Mouse (Mus musculus): ENCODE results near the gene Hpd.
A peak's percentile ranks its signal among the peaks of the same experiment; 100 is the strongest.

Gene Hpd

DNA sequence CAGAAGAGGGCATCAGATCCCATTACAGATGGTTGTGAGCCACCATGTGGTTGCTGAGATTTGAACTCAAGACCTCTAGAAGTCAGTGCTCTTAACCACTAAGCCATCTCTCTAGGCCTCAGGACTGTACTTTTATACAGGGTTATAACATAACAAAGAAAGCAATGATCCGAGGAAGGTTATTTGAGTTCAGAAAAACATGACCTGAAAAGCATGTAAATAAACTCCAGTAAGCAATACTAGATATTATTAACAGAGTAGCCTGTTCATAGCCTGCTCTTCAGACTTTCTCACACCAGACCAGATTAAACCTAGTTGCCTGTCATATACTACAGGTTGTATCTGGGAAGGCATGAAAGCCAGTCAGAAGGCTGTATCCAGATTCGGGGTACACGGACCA, 4.8 kb upstream of the Hpd start:
- no peak for DNase-seq (ENCODE audit: low spot score in 2 of 2)

DNA sequence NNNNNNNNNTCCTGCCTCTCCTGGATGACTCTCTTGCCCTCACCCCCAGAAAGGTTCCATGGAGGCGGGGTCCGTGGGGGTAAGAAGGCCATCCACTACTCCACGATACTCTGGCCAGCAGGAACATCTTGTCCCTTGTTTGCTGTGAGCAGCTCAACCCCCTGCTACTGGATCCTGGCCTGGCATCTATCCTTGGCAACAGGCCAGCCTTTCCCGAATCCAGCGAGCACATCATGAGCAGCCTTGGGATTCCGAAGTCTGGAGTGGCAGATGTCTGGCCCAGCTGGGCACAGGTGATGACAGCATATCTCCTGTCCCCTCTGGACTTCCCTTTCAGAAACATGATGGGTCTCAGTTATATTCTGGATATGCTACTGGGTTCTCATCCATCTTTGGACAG, 3.4 kb upstream of the Hpd start:
- DNase-seq (ENCODE audit: low spot score in 2 of 2), result no peak

DNA sequence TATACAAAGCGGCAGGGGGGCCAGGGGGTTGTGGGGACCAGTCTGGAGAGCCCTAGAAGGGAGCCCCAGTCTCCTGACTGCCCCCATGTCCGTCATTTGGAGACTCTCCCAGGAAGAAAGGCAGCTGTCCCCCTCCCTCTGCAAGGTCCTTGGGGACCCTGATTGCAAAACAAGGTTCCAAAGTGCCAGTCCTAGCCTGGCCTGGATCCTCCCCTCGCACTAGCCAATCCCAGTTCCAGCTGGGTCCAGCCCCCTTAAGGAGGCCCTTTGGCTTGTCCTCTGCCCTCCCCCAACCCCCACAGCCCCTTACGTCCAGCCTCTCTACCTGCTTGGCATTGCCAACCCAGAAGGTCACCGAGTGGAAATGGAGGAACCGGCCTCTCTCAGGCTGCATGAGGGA, 991 bp downstream of the Hpd start:
- no peak for DNase-seq (ENCODE audit: low spot score in 2 of 2)

DNA sequence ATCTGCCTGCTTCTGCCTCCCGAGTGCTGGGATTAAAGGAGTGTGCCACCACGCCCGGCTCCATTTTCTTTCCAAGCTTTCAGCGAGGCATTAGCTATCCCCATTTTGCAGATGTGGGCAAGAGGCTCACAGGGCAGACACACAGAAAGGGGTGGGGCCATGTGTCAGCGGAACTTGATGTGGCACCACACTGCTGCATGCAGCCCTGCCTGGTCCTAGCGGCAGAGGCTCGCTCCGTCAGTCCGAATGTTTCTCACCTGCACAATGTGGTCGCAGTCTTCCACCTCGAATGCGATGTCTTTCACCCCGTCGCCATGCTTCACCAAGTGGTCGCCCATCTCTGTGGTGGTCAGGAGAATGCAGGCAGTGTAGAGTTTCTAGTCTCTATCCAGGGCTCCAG, 2.1 kb downstream of the Hpd start:
- DNase-seq (ENCODE audit: low spot score in 2 of 2), result no peak

DNA sequence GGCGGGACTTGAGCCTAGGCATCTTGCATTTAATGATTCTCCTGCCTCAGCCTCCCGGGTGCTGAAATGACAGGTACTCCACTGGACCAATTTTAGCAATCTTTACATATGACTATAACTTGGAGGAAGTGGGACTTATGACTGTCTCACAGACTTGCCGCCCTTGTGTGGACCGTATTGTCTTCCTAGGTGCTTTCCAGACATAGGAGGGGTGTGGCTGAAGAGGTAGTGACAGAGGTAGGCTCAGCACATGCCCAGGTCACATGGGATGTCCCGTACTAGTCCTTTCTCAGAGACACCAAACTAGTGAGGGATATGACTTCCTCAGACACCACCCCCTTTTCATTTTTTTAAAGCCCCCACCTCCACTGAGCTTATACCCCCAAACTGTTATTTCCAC, 3.7 kb downstream of the Hpd start:
- no peak for DNase-seq (ENCODE audit: low spot score in 2 of 2)

DNA sequence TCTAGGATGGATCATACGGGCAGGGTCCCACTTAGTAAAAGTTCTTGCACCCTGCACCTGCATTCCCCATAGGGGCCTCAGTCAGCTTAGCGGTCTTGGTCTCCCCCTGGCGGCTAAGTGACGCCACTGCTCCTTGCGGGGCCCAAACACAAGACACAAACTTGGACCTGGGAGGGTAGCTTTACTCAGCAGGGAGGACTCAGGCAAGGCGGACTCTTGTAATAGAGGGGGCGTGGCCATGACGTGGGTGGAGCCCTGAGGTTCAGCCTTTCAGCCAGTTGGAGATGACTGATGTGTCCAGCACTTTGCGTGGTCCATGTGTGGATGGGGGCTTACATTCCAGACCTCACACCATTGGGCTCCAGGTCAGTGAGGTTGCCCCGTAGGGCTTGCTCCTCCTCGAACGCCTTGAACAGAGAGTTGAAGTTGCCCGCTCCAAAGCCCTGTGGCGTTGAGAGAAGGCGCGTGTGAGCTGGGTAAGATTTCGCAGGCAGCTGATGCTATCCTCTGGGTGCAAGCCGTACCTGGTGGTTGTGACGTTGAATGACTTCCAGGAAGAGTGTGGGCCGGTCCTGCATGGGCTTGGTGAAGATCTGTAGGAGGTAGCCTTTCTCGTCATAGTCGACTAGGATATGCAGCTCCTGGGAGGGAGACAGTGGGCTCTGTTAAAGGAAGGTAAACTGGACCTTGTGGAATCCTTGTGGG, 10.7 kb downstream of the Hpd start:
- DNase-seq (ENCODE audit: low spot score in 2 of 2), result peak; percentile 92 to 93

DNA sequence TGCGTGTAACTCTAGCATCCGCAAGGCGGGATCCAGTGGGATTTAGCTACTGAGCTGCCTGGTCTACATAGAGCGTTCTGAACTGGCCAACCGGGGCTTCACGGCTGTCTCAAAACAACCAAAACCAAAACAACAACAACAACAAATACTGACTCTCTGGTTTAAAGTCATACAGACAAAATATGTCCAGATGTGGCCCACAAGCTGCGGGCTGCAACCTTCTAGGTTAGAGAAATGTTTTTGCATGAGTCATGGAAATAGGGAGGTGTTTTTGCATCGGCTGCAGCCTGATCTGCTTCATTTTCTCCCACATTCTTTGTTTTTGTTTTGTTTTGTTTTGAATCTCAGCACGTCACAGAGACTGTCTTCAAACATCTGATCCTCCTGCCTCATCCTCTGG, 12.2 kb downstream of the Hpd start:
- DNase-seq (ENCODE audit: low spot score in 2 of 2), result no peak

DNA sequence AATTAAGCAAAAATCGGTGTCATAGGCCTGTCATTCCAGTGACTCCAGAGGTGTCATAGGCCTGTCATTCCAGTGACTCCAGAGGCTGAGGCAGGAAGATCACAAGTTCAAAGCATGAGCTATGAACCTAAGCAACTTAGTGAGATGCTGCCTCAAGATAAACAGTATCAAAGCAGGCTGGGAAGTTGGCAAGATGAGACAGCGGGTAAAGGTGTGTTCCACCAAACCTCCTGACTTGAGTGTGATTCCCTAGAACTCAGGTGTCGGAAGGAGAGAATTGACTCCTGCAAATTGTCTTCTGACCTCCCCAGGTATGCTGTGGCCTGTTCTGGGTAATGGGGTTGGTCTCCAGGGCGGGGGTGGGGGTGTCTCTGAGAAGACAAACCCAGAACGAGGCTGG, 13.2 kb downstream of the Hpd start, which contains the start of gene Psmd9:
Gene Psmd9, plus strand, starts transcription at position 130 of the 400 bp plus-strand sequence.
- no peak for DNase-seq (ENCODE audit: low spot score in 2 of 2)

DNA sequence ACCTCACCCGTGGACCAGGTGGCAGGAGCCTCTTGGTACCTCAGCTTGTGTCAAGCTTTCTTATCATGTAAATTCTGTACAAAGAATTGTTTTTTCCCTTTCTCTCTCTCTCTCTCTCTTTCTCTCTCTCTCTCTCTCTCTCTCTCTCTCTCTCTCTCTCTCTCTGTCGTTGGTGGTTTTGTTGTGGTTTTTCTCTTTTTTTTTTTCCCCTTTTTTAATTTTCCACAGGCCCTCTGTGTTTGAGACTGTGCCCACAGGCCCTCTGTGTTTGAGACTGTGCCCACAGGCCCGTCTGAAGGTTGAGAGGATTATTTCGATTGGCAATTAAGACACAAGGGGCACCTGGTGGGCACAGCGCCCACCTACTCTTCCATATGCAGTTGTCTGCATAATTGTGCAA, 14.9 kb downstream of the Hpd start:
- no peak for DNase-seq (ENCODE audit: low spot score in 2 of 2)

DNA sequence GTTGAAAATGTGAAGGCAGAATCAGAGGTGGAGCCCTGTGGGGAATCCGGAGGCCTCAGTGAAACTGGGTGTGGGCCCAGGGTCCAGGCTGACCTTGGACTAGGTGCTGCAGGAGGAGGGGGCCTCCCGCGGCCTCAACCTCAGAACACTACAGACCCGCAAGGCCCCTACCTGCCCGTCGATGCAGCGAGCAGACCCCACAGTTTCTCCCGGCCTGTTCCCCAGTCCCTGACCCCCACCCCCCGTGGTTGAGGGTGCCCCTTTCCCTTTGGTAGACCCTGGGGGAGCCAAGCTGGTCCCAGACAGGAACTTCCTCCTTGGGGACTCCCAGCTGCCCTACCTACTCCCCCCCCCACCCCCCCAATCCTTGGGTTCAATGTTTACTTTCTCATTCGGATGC, 16.1 kb downstream of the Hpd start:
- no peak for DNase-seq (ENCODE audit: low spot score in 2 of 2)

DNA sequence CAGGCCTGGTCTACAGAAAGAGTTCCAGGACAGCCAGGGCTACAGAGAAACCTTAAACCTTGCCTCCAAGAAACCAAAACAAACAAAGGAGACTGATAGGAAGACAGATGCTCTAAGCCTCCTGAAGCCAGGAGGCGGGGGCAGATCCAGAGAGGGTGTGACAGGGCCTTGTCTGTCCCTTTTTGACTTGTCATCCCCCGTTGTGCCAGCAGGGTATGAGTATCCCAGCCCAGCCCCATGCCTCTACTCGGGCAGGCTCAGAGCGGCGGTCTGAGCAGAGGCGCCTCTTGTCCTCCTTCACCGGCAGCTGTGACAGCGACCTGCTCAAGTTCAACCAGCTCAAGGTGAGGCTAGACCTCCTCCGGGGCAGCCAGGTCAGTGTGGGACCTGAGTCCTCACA, 19.6 kb downstream of the Hpd start:
- DNase-seq (ENCODE audit: low spot score in 2 of 2), result peak in 1 of 2 experiments; percentile 54

DNA sequence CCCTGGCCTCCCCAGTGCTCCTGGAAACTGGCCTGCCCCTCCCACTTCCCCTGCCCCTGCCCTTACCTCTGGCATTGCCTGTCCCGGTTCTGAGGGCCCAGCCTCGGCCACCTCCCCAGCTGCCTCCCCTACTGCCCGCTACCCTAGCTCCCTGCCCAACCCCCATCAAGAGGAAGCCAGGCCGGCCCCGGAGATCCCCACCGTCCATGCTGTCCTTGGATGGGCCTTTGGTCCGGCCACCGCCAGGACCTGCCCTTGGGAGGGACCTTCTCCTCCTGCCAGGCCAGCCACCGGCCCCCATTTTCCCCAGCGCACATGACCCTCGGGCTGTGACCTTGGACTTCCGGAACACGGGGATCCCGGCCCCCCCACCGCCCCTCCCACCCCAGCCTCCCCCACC, 22.2 kb downstream of the Hpd start:
- no peak for DNase-seq (ENCODE audit: low spot score in 2 of 2)

DNA sequence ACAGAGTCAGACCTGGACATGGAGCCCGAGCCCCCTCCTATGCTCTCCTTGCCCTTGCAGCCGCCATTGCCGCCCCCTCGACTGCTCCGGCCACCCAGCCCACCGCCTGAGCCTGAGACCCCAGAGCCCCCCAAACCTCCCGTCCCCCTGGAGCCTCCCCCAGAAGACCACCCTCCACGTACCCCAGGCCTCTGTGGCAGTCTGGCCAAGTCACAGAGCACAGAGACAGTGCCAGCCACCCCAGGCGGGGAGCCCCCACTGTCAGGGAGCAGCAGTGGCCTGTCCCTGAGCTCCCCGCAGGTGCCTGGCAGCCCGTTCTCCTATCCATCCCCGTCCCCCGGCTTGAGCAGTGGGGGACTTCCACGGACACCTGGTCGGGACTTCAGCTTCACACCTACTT, 22.7 kb downstream of the Hpd start:
- no peak for DNase-seq (ENCODE audit: low spot score in 2 of 2)

DNA sequence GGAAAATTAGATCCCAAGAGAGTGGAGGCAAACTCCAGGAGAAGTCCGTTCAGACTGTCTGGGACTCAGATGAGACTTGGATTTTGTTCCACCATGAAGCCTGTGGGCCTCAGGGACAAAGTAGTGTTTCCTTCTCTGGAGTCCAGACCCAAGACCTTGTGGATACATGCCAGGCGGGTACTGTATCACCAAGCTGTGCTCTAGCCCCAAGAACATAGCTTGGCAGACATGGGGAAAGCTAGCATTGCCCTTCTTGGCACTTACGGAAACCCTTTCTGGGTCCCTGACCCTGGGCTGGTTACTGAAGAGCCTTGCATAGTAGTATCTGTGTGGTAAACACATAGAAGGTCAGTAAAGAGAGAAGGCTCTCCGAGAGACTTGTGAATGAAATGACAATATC, 23.1 kb downstream of the Hpd start:
- no peak for DNase-seq (ENCODE audit: low spot score in 2 of 2)

DNA sequence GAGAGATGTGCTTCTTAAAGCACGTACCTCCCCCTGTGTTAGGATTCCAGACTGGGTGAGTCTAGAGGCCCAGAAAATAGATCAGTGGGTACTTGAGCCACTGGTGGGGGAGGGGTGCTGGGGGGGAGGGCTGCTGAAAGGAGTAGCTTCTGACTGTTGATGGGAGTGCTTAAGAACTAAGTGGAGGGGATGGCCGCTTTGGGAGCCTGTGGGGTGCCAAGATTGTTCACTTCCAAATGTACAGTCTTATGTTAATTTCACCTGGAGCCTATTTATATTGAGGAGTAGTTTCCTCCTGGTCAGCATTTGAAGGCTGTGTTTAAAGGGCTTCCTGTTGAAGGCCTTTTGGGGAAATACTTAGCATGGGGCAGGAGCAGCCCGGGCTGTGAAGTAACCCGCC, 24.6 kb downstream of the Hpd start:
- no peak for DNase-seq (ENCODE audit: low spot score in 2 of 2)

DNA sequence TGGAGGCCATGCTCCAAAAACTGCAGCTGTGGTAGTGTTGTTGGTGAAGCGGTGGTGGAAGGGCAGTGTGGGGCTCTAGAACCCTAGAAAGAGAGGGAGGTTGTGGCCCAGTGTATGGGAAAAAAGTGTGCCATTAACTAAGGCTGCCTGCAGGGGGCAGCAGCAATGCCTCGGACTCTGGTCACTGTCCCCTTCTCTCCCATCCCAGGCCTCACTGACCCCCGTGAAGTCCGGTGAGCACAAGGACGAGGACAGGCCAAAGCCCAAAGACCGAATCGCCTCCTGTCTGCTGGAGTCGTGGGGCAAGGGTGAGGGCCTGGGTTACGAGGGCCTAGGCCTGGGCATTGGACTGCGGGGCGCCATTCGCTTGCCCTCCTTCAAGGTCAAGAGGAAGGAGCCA, 25.8 kb downstream of the Hpd start:
- peak in 1 of 2 experiments; percentile 45 for DNase-seq (ENCODE audit: low spot score in 2 of 2)

DNA sequence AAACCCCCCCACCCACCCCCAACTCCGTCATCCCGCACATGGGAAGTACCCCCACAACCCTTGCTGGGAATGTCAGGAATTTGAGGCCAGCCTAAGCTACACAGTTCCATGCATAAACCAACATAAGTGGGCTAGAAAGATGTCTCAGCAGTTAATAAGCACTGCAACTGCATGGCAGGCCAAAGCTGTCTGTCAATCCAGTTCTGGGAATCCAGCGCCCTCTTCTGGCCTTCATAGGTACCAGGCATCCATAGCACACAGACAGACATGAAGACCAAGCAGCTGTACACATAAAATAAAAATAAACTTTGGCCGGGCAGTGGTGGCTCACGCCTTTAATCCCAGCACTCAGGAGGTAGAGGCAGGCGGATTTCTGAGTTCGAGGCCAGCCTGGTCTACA, 27.1 kb downstream of the Hpd start:
- DNase-seq (ENCODE audit: low spot score in 2 of 2), result peak; percentile 62 to 86

DNA sequence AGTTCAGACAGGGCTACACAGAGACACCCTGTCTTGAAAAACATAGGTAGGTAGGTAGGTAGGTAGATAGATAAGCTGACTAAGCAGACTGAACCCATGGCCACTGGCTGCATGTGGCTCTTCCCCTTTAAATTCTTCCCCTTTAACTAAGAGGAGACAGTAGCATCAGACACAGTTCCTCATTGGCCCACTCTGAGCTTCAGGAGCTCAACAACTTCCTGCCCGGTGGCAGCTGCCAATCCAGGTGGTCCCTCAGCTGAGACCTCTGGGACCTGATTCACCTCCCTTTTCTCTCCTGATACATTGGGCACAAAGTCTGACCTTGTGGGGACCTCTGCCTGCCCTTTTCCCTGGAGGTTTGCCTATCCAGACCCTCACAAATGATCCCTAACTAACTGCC, 29.6 kb downstream of the Hpd start:
- DNase-seq (ENCODE audit: low spot score in 2 of 2), result no peak

DNA sequence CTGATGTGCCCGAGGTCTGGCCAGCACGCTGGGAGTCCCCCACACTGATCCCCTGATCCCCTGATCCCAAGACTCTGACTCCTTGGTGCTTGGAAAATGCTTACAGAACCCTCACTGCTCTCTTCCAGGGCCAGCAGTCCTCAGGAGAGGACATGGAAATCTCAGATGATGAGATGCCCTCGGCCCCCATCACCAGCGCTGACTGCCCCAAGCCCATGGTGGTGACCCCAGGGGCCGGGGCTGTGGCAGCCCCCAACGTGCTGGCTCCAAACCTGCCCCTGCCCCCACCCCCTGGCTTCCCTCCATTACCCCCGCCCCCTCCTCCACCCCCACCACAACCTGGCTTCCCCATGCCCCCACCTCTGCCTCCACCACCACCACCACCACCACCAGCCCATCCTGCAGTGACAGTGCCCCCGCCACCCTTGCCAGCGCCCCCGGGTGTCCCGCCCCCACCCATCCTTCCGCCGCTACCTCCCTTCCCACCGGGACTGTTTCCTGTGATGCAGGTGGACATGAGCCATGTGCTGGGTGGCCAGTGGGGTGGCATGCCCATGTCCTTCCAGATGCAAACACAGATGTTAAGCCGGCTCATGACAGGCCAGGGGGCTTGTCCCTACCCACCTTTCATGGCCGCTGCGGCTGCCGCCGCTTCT, 30.7 kb downstream of the Hpd start:
- no peak for DNase-seq (ENCODE audit: low spot score in 2 of 2)

DNA sequence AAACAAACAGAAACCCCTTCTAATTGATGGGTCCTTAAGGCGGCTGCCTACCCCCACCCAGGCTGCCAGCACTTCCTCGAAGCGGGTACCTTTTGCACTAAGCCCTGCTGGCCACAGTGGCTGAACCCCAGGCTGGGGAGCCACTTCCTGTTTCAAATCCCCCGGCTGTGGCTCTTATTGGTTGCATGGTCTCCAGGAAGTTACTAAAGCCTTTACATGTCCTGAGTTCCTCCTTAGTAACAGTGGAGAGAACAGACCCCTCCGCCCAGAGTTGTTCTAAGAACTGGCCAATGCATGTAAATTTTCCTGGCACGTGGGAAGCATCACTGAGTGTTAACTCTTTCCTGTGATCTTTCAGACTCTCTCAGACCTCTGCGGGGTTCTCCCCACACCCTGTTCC, 31.4 kb downstream of the Hpd start:
- DNase-seq (ENCODE audit: low spot score in 2 of 2), result peak in 1 of 2 experiments; percentile 75

DNA sequence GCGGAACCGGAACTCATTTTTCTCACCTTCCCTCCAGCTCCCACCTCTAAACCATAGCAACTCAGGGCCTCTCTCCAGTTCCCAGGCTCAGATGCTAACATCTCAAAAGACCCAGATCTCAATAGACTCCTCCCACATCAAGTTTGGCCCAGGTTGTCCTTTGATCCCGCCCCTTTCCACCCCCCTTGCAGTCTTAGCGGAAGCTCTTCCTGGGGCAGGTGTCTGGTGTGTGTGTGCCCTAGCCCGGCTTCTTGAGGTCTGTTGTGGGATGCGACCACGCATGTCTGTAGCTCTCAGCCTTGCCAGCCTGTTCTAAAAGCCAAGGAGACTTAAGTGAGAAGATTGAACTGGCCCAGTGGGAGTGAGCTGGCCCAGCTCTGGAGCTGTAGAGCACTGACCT, 31.9 kb downstream of the Hpd start:
- DNase-seq (ENCODE audit: low spot score in 2 of 2), result peak in 1 of 2 experiments; percentile 71

DNA sequence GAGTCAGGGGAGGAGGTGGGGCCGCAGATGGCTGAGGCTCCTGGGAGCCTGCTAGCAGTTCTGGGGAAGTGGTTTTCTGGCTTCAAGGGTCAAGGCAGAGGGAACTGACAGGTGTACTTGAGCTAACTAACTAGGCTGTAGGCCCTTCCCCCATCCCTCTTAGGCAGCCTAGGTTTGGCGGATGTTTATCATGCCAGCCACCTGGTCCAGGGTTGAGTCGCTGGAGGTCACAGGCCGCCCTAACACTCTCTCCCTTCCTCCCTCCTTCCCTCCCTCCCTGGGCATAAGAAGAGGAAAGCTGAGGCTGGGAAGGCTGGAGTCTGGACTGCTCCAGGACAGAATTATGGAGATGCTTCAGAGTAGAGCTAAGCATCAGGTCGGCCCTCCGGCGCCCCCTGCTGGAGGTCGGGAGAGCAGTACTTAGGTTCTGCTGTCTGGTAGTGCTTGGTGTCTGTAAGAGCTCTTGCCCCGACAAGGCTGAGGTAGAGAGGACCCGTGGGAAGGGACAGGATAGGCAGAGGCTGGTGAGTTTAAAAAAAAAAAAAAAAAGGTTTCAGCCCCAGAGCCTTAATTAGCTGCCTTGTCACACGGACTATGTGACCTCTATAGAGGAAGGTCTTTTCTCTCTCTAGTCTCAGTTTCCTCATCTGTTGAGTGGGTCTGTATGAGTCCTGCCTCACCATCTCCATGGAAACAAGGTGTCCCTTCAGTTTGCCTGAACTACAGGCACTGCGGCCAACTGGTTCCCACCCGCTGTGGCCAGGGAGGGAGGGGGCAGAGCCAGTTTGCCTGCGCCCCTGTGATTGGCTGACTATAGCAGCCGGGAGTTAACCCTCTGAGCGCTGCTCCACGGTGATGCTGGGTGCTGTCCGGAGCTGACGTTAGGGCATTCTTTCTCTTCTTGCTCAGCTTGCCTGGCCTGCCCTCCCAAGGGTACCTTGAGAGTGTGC, 32.8 kb downstream of the Hpd start:
- DNase-seq (ENCODE audit: low spot score in 2 of 2), result peak; percentile 91 to 95
